ENCODE assay signal across 32 mouse cellular contexts in the genomic region with DNA sequence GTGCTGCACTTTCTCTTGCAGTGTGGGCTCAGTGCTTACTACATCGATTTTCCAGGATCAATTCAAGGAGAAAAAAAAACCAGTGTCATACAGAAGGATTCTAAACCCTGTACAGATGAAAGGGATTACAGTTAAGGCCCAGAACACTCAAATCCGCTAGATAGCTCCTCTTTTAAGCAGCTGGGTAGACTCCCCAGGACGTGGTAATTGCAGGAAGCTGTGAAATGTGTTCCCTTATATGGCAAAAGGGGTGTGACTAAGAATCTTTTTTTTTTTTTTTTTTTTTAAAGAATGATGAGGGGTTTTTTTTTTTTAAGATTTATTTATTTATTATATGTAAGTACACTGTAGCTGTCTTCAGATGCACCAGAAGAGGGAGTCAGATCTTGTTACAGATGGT. TPM values are rescaled to one million over a fixed set of nuclear protein-coding genes. Genes with fewer than 3 reads are reported as not detected.
DNase-seq lines count a peak whose midpoint lies in the region; TF ChIP-seq lines count a peak whose summit lies in the region.
"Had no signal": no experiment of that assay in that cellular context is flagged by ENCODE, and none has a peak within 500 bp of the region (broad histone marks: within the 10 kb centered on the region; RNA-seq: fewer than 3 reads in every experiment).

No protein-coding gene starts in this region.

- 34% methylated on average over 3 of the region's 3 CpGs for WGBS in liver, adult 2 months
- 64% methylated on average over 3 of the region's 3 CpGs for WGBS in heart, adult 2 months

- in situ Hi-C loops in ES-E14 (cut with MboI; ENCODE audit: low sequenced_read_pairs in 2 of 2, unreplicated experiment in 2 of 2) = no loop called here

- H3K27ac ChIP-seq in liver, adult 2 months (replicated peaks; ENCODE audit: insufficient read depth, low read depth, low read length) = no peak overlapping the region
- no peak overlapping the region for H3K27ac ChIP-seq in ES-E14 (ENCODE audit: insufficient read depth, low read depth, low read length, poor library complexity, severe bottlenecking)
- no peak overlapping the region for H3K27ac ChIP-seq in heart, adult 2 months
- H3K27ac ChIP-seq: forebrain, embryonic 12.5 days; heart, embryonic 15.5 days; intestine, embryonic 15.5 days; liver, embryonic 14.5 days; midbrain, embryonic 12.5 days; neural tube, embryonic 12.5 days had no signal

- no peak for TF ChIP-seq EP300 in heart, adult 2 months (IDR thresholded peaks at IDR 0.05; ENCODE audit: insufficient read depth, low read depth, low read length)

- H3K79me2 ChIP-seq in liver, adult 2 months (ENCODE audit: control insufficient read depth, insufficient read depth, low read length) = no peaks in the 10 kb centered on the region
- H3K79me2 ChIP-seq in heart, adult 2 months (replicated peaks; ENCODE audit: control insufficient read depth, insufficient read depth, low read length) = no peaks in the 10 kb centered on the region

- H3K9ac ChIP-seq in liver, adult 2 months (ENCODE audit: low read depth, low read length) = no peak overlapping the region
- H3K9ac ChIP-seq in ES-E14 (ENCODE audit: insufficient read depth, low read depth, low read length, poor library complexity, severe bottlenecking) = no peak overlapping the region
- H3K9ac ChIP-seq in heart, adult 2 months (ENCODE audit: low read depth, low read length) = no peak overlapping the region
- H3K9ac ChIP-seq: forebrain, embryonic 12.5 days; heart, embryonic 15.5 days; intestine, embryonic 15.5 days; liver, embryonic 14.5 days; midbrain, embryonic 12.5 days; neural tube, embryonic 12.5 days had no signal

- H3K9me3 ChIP-seq in ES-E14 (ENCODE audit: control insufficient read depth, insufficient read depth, low read depth, low read length) = no peaks in the 10 kb centered on the region
- H3K9me3 ChIP-seq: forebrain, embryonic 12.5 days; G1E; heart, embryonic 15.5 days; intestine, embryonic 15.5 days; midbrain, embryonic 12.5 days; neural tube, embryonic 12.5 days had no signal

- TF ChIP-seq POLR2A in liver, adult 2 months (IDR thresholded peaks at IDR 0.05; ENCODE audit: extremely low read depth, insufficient read depth, low read length) = no peak
- TF ChIP-seq POLR2A in heart, adult 2 months (IDR thresholded peaks at IDR 0.05; ENCODE audit: insufficient read depth, low read depth, low read length) = no peak

- no peak for TF ChIP-seq CTCF in liver, adult 2 months (IDR thresholded peaks at IDR 0.05; ENCODE audit: low read depth, low read length)
- TF ChIP-seq CTCF in heart, adult 2 months (IDR thresholded peaks at IDR 0.05) = no peak

- H3K4me1 ChIP-seq in liver, adult 2 months (ENCODE audit: control insufficient read depth, insufficient read depth, low read length) = peaks cover 2% of the 10 kb centered on the region; the same call in 1 of the 2 replicates
- H3K4me1 ChIP-seq in ES-E14 (ENCODE audit: control insufficient read depth in 2 of 2, insufficient read depth in 2 of 2, low read length in 2 of 2, poor library complexity in 1 of 2) = peaks cover 0 to 2% of the 10 kb centered on the region in 2 experiments; a peak in 1 of 4 replicates
- H3K4me1 ChIP-seq in heart, adult 2 months (ENCODE audit: control insufficient read depth, insufficient read depth, low read length) = no peaks in the 10 kb centered on the region
- H3K4me1 ChIP-seq: heart, embryonic 15.5 days had no signal

- intact Hi-C loops in heart, adult 2 months (cut with DNase I) = no loop called here

- no peak overlapping the region for H3K4me3 ChIP-seq in liver, adult 2 months (ENCODE audit: insufficient read depth, low read depth, low read length)
- no peak overlapping the region for H3K4me3 ChIP-seq in ES-E14 (ENCODE audit: insufficient read depth in 1 of 2, low read depth in 1 of 2, low read length in 2 of 2, poor library complexity in 1 of 2, severe bottlenecking in 1 of 2)
- no peak overlapping the region for H3K4me3 ChIP-seq in heart, adult 2 months
- H3K4me3 ChIP-seq: erythroblast, embryonic 14.5 days; forebrain, embryonic 12.5 days; heart, embryonic 15.5 days; intestine, embryonic 15.5 days; midbrain, embryonic 12.5 days; myocyte; neural tube, embryonic 12.5 days had no signal

- H3K27me3 ChIP-seq in liver, adult 2 months (ENCODE audit: control insufficient read depth, insufficient read depth, low read length) = no peaks in the 10 kb centered on the region
- H3K27me3 ChIP-seq in heart, adult 2 months (ENCODE audit: control insufficient read depth, insufficient read depth, low read length) = no peaks in the 10 kb centered on the region
- H3K27me3 ChIP-seq: forebrain, embryonic 12.5 days; heart, embryonic 15.5 days; intestine, embryonic 15.5 days; midbrain, embryonic 12.5 days; neural tube, embryonic 12.5 days; Patski had no signal

- no peaks in the 10 kb centered on the region for H3K36me3 ChIP-seq in liver, adult 2 months (ENCODE audit: control insufficient read depth, insufficient read depth, low read length)
- no peaks in the 10 kb centered on the region for H3K36me3 ChIP-seq in ES-E14 (ENCODE audit: control insufficient read depth, insufficient read depth, low read length, poor library complexity, severe bottlenecking)
- no peaks in the 10 kb centered on the region for H3K36me3 ChIP-seq in heart, adult 2 months (ENCODE audit: control insufficient read depth, insufficient read depth, low read length)
- H3K36me3 ChIP-seq: forebrain, embryonic 12.5 days; G1E; heart, embryonic 15.5 days; intestine, embryonic 15.5 days; midbrain, embryonic 12.5 days; neural tube, embryonic 12.5 days had no signal

- peak; percentile 57 for DNase-seq in liver, adult 2 months (ENCODE audit: extremely low read depth, low read depth, low spot score)
- DNase-seq in liver = no peak
- DNase-seq in 416B (ENCODE audit: low read depth) = peak; percentile 29
- no peak for DNase-seq in ES-E14 (ENCODE audit: low read depth, low spot score)
- DNase-seq in retina, embryonic 14.5 days (ENCODE audit: low spot score) = peak; percentile 23
- no peak for DNase-seq in heart, adult 2 months
- DNase-seq in heart, adult 11 months = no peak
- DNase-seq: adrenal gland, postnatal 14 days; B cell, adult 2 months; cerebellum, adult 11-12 months; cerebellum, postnatal 10 days; kidney, adult 2 months; layer of hippocampus, postnatal 36 days; left cerebral cortex, postnatal 4 days; lung, adult 2 months; lung, postnatal 14 days; thymus, adult 2 months; thymus, postnatal 4 days had no signal

TF ChIP-seq in ES-E14, 5 proteins besides CTCF, POLR2A, EP300 and RAD21:
- TF ChIP-seq HCFC1 (IDR thresholded peaks at IDR 0.05; ENCODE audit: borderline replicate concordance, insufficient read depth, low read length) (no peak), ZNF384 (IDR thresholded peaks at IDR 0.05; ENCODE audit: low read depth, low read length) (0 out of 2 replicates have a peak, but pooled peaks have one; percentile 45)

RNA-seq across cellular contexts. Expression of gene Mycbpap, which starts 7.3 kb away (rescaled TPM):
- 0.09 TPM in 1 of 2 replicates, not detected in the other for total RNA-seq in liver, adult 2 months (2014; rRNA removed)
- polyA plus RNA-seq in liver, adult 2 months (2012; rRNA removed) = 0.02 and 0.04 TPM in 2 replicates
- total RNA-seq in ES-E14 (2012; rRNA removed) = 0.45 and 0.48 TPM in 2 replicates
- 1 to 10 TPM in 1 of 2 experiments, under 1 TPM in 1; 0.89 to 1.1 TPM for total RNA-seq in heart, adult 2 months (2021)
- 0.32 and 0.72 TPM in 2 replicates for polyA plus RNA-seq in heart, adult 2 months (2012; rRNA removed)
- total RNA-seq: G1E; gastrocnemius, adult 18-20 months had no signal
- polyA plus RNA-seq: erythroblast, embryonic 14.5 days; G1E had no signal

RNA-seq across cellular contexts. Expression of gene Rsad1, which starts 20.2 kb away (rescaled TPM):
- 2.1 and 2.6 TPM in 2 replicates for total RNA-seq in liver, adult 2 months (2014; rRNA removed)
- polyA plus RNA-seq in liver, adult 2 months (2012; rRNA removed) = 5.7 and 8.0 TPM in 2 replicates
- 2.1 and 2.4 TPM in 2 replicates for total RNA-seq in ES-E14 (2012; rRNA removed)
- 10 to 100 TPM in 1 of 2 experiments, 1 to 10 TPM in 1; 9.3 to 12.6 TPM for total RNA-seq in heart, adult 2 months (2021)
- 13.7 and 14.1 TPM in 2 replicates for polyA plus RNA-seq in heart, adult 2 months (2012; rRNA removed)
- polyA plus RNA-seq: erythroblast, embryonic 14.5 days had no signal

RNA-seq across cellular contexts. Expression of gene Epn3, which starts 29.1 kb away (rescaled TPM):
- not detected in 2 replicates for total RNA-seq in liver, adult 2 months (2014; rRNA removed)
- 0.05 and 0.11 TPM in 2 replicates for polyA plus RNA-seq in liver, adult 2 months (2012; rRNA removed)
- 0.48 and 1.7 TPM in 2 replicates for total RNA-seq in ES-E14 (2012; rRNA removed)
- 10 to 100 TPM; 28.4 to 31.9 TPM for total RNA-seq in heart, adult 2 months (2021)
- polyA plus RNA-seq in heart, adult 2 months (2012; rRNA removed) = 12.6 and 25.7 TPM in 2 replicates
- total RNA-seq: common myeloid progenitor, adult 5-6 weeks; G1E; gastrocnemius, adult 18-20 months; megakaryocyte progenitor cell, adult 5-6 weeks had no signal
- polyA plus RNA-seq: erythroblast, embryonic 14.5 days; G1E had no signal

RNA-seq across cellular contexts. Expression of gene Chad, which starts 36.0 kb away (rescaled TPM):
- not detected in 2 replicates for total RNA-seq in liver, adult 2 months (2014; rRNA removed)
- polyA plus RNA-seq in liver, adult 2 months (2012; rRNA removed) = not detected in 2 replicates
- 0.11 TPM in 1 of 2 replicates, not detected in the other for total RNA-seq in ES-E14 (2012; rRNA removed)
- total RNA-seq in heart, adult 2 months (2021) = 1 to 10 TPM; 1.7 to 2.1 TPM
- 8.7 and 16.2 TPM in 2 replicates for polyA plus RNA-seq in heart, adult 2 months (2012; rRNA removed)
- total RNA-seq: adrenal gland, postnatal 14 days; common myeloid progenitor, adult 5-6 weeks; megakaryocyte progenitor cell, adult 5-6 weeks had no signal
- polyA plus RNA-seq: erythroblast, embryonic 14.5 days; G1E had no signal

RNA-seq across cellular contexts. Expression of gene Spata20, which starts 42.9 kb away (rescaled TPM):
- total RNA-seq in liver, adult 2 months (2014; rRNA removed) = not detected in 2 replicates
- polyA plus RNA-seq in liver, adult 2 months (2012; rRNA removed) = not detected in 2 replicates
- 0.26 and 0.71 TPM in 2 replicates for total RNA-seq in ES-E14 (2012; rRNA removed)
- under 1 TPM; 0.23 to 0.52 TPM for total RNA-seq in heart, adult 2 months (2021)
- polyA plus RNA-seq in heart, adult 2 months (2012; rRNA removed) = 1.3 and 1.5 TPM in 2 replicates
- total RNA-seq: adrenal gland, postnatal 14 days; common myeloid progenitor, adult 5-6 weeks; G1E; gastrocnemius, adult 18-20 months; megakaryocyte progenitor cell, adult 5-6 weeks had no signal
- polyA plus RNA-seq: erythroblast, embryonic 14.5 days; G1E; hindbrain, embryonic 11.5 days; liver, embryonic 14.5 days; myocyte; neural tube, embryonic 12.5 days had no signal

Comparison
In these comparisons a context has a peak if more than half of its experiments do, and no peak if none do; other contexts are left out.
1. DNase-seq: peak in liver, adult 2 months (single experiment), 416B (single experiment) and retina, embryonic 14.5 days (single experiment); none in liver (single experiment), ES-E14 (single experiment), heart, adult 2 months (0 of 2) and heart, adult 11 months (single experiment).
2. RNA of gene Epn3, which starts 29.1 kb away (total RNA-seq): 28.4 to 31.9 TPM in heart, adult 2 months; 0.48 to 1.7 TPM in ES-E14 and not detected in liver, adult 2 months; every median in the first group is over 10 times any median in the second.